Mouse (Mus musculus): ENCODE results near the gene Tsnax. TPM values are rescaled to one million over a fixed set of nuclear protein-coding genes. Genes with fewer than 3 reads are reported as not detected.

Gene Tsnax
- total RNA-seq (2014; rRNA removed): 118 and 130 TPM in 2 replicates
- polyA plus RNA-seq (2015; fragmentation: Nextera tagmentation; extraction: Ambion mirVana): 221 and 227 TPM in 2 replicates

- Histone ChIP-seq H3K9ac (replicated peaks; ENCODE audit: low read length, poor library complexity, severe bottlenecking) (peak within 1 kb of the TSS; percentile 94), H3K36me3 (ENCODE audit: insufficient read depth, low read length) (peaks cover 11% of the 10 kb centered on the region), H3K4me2 (ENCODE audit: low read depth, low read length, poor library complexity, severe bottlenecking) (peak within 1 kb of the TSS; percentile 82), H3K27me3 (ENCODE audit: insufficient read depth, low read length) (no peaks in the 10 kb centered on the region), H3K4me3 (ENCODE audit: low read depth, low read length) (peak within 1 kb of the TSS; percentile 95), H3K4me1 (ENCODE audit: insufficient read depth, low read length) (0 out of 2 replicates have a peak, but pooled peaks cover 4% of the 10 kb centered on the region), H3K9me3 (ENCODE audit: low read length) (no peaks in the 10 kb centered on the region), H3K27ac (ENCODE audit: low read depth, low read length) (peak within 1 kb of the TSS; percentile 82)
- no peak for TF ChIP-seq CTCF (IDR thresholded peaks at IDR 0.05)
- peak; percentile 94 for DNase-seq (ENCODE audit: low spot score)
- peak; percentile 98 for ATAC-seq (ENCODE audit: low FRiP score)
- WGBS: 3% methylated on average over 77 of the region's 84 CpGs
Measured at GRCm38 (mm10) chr8:125012695-125013627, at the start of gene Tsnax. TSS of gene Tsnax (plus strand) at chr8:125012997.

- H3K9ac ChIP-seq (replicated peaks; ENCODE audit: low read length, poor library complexity, severe bottlenecking): no peak overlapping the region
- DNase-seq (ENCODE audit: low spot score): no peak
- no peak overlapping the region for H3K4me2 ChIP-seq (ENCODE audit: low read depth, low read length, poor library complexity, severe bottlenecking)
- TF ChIP-seq CTCF (IDR thresholded peaks at IDR 0.05): no peak
- 95% methylated on average over 5 of the region's 5 CpGs for WGBS
- no peaks in the 10 kb centered on the region for H3K4me1 ChIP-seq (ENCODE audit: insufficient read depth, low read length)
- H3K36me3 ChIP-seq (ENCODE audit: insufficient read depth, low read length): no peaks in the 10 kb centered on the region
- no peak for ATAC-seq (ENCODE audit: low FRiP score)
- H3K27ac ChIP-seq (ENCODE audit: low read depth, low read length): no peak overlapping the region
- no peaks in the 10 kb centered on the region for H3K9me3 ChIP-seq (ENCODE audit: low read length)
- H3K27me3 ChIP-seq (ENCODE audit: insufficient read depth, low read length): no peaks in the 10 kb centered on the region
- no peak overlapping the region for H3K4me3 ChIP-seq (ENCODE audit: low read depth, low read length)
Measured at GRCm38 (mm10) chr8:124963246-124963645, 49.6 kb upstream of the Tsnax start.

- ATAC-seq (ENCODE audit: low FRiP score) (no peak), DNase-seq (ENCODE audit: low spot score) (no peak)
- no peaks in the 10 kb centered on the region for H3K9me3 ChIP-seq (ENCODE audit: low read length)
- no peaks in the 10 kb centered on the region for H3K36me3 ChIP-seq (ENCODE audit: insufficient read depth, low read length)
- H3K4me1 ChIP-seq (ENCODE audit: insufficient read depth, low read length): no peaks in the 10 kb centered on the region
- H3K27ac ChIP-seq (ENCODE audit: low read depth, low read length): no peak overlapping the region
- TF ChIP-seq CTCF (IDR thresholded peaks at IDR 0.05): no peak
- no peak overlapping the region for H3K9ac ChIP-seq (replicated peaks; ENCODE audit: low read length, poor library complexity, severe bottlenecking)
- H3K27me3 ChIP-seq (ENCODE audit: insufficient read depth, low read length): no peaks in the 10 kb centered on the region
- no peak overlapping the region for H3K4me3 ChIP-seq (ENCODE audit: low read depth, low read length)
- no peak overlapping the region for H3K4me2 ChIP-seq (ENCODE audit: low read depth, low read length, poor library complexity, severe bottlenecking)
- 92% methylated on average over 8 of the region's 8 CpGs for WGBS
Measured at GRCm38 (mm10) chr8:124964966-124965365, 47.8 kb upstream of the Tsnax start.

GRCm38 (mm10) chr8:124970312-124970933 is 42.4 kb upstream of the Tsnax start:
- H3K27ac ChIP-seq (ENCODE audit: low read depth, low read length): no peak overlapping the region
- H3K36me3 ChIP-seq (ENCODE audit: insufficient read depth, low read length): no peaks in the 10 kb centered on the region
- H3K9me3 ChIP-seq (ENCODE audit: low read length): no peaks in the 10 kb centered on the region
- no peak for DNase-seq (ENCODE audit: low spot score)
- 84% methylated on average over 6 of the region's 6 CpGs for WGBS
- H3K9ac ChIP-seq (replicated peaks; ENCODE audit: low read length, poor library complexity, severe bottlenecking): no peak overlapping the region
- no peak for TF ChIP-seq CTCF (IDR thresholded peaks at IDR 0.05)
- H3K4me3 ChIP-seq (ENCODE audit: low read depth, low read length): no peak overlapping the region
- H3K4me1 ChIP-seq (ENCODE audit: insufficient read depth, low read length): no peaks in the 10 kb centered on the region
- ATAC-seq (ENCODE audit: low FRiP score): no peak
- H3K4me2 ChIP-seq (ENCODE audit: low read depth, low read length, poor library complexity, severe bottlenecking): no peak overlapping the region
- no peaks in the 10 kb centered on the region for H3K27me3 ChIP-seq (ENCODE audit: insufficient read depth, low read length)

GRCm38 (mm10) chr8:124973221-124973620 is 39.6 kb upstream of the Tsnax start:
- Histone ChIP-seq H3K27ac (ENCODE audit: low read depth, low read length) (no peak overlapping the region), H3K4me2 (ENCODE audit: low read depth, low read length, poor library complexity, severe bottlenecking) (no peak overlapping the region), H3K9ac (replicated peaks; ENCODE audit: low read length, poor library complexity, severe bottlenecking) (no peak overlapping the region), H3K4me1 (ENCODE audit: insufficient read depth, low read length) (no peaks in the 10 kb centered on the region), H3K27me3 (ENCODE audit: insufficient read depth, low read length) (no peaks in the 10 kb centered on the region), H3K9me3 (ENCODE audit: low read length) (no peaks in the 10 kb centered on the region), H3K36me3 (ENCODE audit: insufficient read depth, low read length) (no peaks in the 10 kb centered on the region), H3K4me3 (ENCODE audit: low read depth, low read length) (no peak overlapping the region)
- DNase-seq (ENCODE audit: low spot score) (no peak), ATAC-seq (ENCODE audit: low FRiP score) (no peak)
- no peak for TF ChIP-seq CTCF (IDR thresholded peaks at IDR 0.05)
- 84% methylated on average over 8 of the region's 8 CpGs for WGBS

- no peak for DNase-seq (ENCODE audit: low spot score)
Measured at GRCm38 (mm10) chr8:124974254-124974653, 38.5 kb upstream of the Tsnax start.

More at GRCm38 (mm10) chr8:124974254-124974653, 38.5 kb upstream of the Tsnax start:
- Histone ChIP-seq H3K27ac (ENCODE audit: low read depth, low read length) (no peak overlapping the region), H3K4me1 (ENCODE audit: insufficient read depth, low read length) (no peaks in the 10 kb centered on the region), H3K9ac (replicated peaks; ENCODE audit: low read length, poor library complexity, severe bottlenecking) (no peak overlapping the region), H3K9me3 (ENCODE audit: low read length) (no peaks in the 10 kb centered on the region), H3K27me3 (ENCODE audit: insufficient read depth, low read length) (no peaks in the 10 kb centered on the region), H3K36me3 (ENCODE audit: insufficient read depth, low read length) (no peaks in the 10 kb centered on the region), H3K4me2 (ENCODE audit: low read depth, low read length, poor library complexity, severe bottlenecking) (no peak overlapping the region), H3K4me3 (ENCODE audit: low read depth, low read length) (no peak overlapping the region)
- ATAC-seq (ENCODE audit: low FRiP score): no peak
- WGBS: 77% methylated on average over 4 of the region's 4 CpGs
- TF ChIP-seq CTCF (IDR thresholded peaks at IDR 0.05): no peak

Data from midbrain, postnatal 0 days (tissue).